Mouse (Mus musculus): ENCODE data around the gene She.
A peak's percentile ranks its signal among the peaks of the same experiment; 100 is the strongest.
"Not testable (repeated sequence)": the region's sequence is repeated elsewhere in the genome, so short reads cannot be mapped to it uniquely, and the experiment has no call there.

Gene She

GRCm38 (mm10) chr3:89830815-89831591 is at the start of gene She:
Gene She (plus strand): TSS chr3:89831370.
- no peak for DNase-seq (ENCODE audit: extremely low read depth, low read depth)

DNA sequence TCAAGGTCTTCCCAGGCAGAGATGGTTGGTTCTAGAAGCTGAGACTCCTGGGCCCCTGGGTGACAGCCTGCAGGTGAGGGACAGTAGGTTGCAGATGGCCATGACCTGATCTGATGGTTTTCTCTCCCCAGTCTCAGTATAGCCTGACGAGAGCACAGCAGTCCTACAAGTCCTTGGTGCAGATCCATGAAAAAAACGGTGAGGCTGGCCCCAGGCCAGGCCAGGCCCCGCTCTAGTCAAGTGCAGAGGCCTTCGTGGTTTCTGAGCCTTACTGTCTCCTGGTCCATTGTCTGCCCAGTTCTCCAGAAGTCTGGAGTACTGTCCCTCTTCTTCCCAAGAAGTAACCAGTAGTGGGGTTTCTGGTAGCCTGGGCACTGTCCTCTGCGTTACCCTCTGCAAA is 49.5 kb upstream of the She start:
- no peak for DNase-seq (ENCODE audit: extremely low read depth, low read depth)

DNA sequence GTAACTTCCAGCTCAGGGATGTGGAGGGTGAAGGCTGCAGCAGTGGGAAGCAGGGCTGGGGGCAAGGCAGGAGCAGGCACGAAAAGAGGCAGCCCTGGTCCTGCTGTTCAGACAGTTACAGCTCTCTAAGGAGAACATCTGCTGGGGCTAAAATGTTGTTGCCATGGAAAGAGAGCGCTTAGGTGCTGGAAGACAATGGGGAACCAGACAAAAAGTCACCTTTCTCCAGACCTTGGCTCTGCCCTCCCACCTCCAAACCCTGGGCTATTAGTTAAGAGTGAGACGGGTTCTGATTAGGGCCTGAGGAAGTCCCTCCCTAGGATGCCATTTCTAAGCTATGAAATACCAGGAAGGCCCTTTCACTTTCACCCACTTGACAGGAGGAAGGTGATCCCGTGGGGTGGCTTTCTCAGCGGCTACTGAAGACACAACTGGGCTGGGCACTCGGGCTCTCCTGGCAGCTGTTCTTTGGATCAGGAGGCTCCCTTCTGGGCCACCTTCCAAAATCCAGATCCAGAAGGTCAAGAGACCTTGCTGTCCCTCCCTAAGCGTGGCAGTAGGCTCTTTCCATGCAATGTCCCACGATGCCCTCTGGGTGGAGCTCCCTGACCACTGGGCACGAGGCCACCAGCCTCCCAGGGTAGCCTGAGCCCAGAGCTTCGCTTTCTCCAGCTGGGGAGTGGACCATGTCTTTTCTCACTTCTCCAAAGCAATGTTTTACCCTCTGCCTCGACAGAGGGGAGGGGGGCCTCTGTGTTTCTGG is 46.0 kb upstream of the She start:
- no peak for DNase-seq (ENCODE audit: extremely low read depth, low read depth)

DNA sequence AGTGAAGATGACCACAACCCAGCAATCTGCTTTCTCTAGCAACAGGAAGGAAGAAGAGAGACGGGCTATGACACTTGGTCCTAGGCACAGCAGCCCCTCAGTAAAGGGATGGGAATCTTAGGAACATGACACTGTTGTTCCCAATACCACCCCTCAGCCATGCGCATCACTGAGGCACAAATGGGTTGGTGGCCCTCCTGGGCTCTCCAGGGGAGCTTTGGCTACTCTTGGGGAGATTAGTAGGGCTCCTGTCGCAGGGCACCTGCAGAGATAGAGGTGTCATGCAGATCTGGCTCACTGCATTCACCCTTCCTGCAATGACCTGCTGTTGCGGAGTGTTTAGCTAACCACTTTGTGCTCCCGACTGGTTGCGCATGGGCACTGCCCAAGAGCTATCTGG is 44.9 kb upstream of the She start:
- no peak for DNase-seq (ENCODE audit: extremely low read depth, low read depth)

DNA sequence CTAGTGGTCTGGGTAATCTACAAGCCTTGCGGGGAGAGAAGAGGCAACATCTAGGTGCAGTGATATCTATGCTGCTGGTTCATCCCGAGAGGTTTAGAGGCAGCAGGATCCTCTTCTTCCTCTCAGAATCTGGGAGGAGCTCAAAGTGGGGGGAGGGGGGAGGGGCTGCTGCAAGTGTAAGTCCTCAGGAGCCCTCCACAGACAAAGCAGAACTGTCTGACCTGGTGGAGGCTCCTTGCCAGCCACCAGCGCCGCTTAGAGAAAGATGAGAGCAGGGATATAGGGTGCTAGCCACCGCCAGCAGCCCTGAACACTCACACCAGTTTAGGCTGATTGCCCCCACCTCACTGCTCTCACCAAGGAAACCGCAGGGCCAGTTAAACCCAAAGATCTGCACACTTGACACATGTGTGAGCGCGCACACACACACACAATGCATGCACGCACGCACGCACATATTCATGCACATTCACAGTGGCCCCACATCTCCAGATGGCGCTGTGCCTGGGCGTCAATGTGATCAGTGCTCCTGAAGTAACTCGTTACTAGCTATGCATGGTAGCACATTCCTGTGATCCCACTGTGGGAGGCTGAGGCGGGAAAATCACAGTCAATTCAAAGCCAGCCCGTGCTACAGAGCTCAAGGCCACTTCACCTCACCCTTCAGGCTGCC is 42.4 kb upstream of the She start:
- no peak for DNase-seq (ENCODE audit: extremely low read depth, low read depth)

- DNase-seq (ENCODE audit: extremely low read depth, low read depth), result no peak
These were observed 36.6 kb upstream of the She start for GRCm38 (mm10) chr3:89794616-89795015.

DNA sequence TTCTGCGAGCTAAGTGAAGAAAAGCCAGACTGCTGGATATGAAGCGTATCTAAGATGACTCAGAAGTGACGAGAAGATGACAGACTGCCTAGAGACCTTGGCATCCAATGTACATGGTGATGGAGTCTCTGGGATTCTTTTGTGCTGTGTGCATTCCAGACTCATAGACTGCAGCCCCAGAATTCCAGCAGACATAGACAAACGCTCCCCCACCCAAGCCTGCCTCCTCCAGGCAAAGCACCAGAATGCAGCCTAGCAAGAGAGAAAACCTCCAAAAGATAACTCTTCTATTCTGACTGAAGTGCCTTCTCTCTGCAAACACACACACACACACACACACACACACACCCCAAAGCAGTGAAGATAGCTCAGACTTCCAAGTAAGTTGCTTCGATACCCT is 35.4 kb upstream of the She start:
- no peak for DNase-seq (ENCODE audit: extremely low read depth, low read depth)

- DNase-seq (ENCODE audit: extremely low read depth, low read depth), result no peak
These were observed 34.8 kb upstream of the She start for GRCm38 (mm10) chr3:89796358-89796757.

DNA sequence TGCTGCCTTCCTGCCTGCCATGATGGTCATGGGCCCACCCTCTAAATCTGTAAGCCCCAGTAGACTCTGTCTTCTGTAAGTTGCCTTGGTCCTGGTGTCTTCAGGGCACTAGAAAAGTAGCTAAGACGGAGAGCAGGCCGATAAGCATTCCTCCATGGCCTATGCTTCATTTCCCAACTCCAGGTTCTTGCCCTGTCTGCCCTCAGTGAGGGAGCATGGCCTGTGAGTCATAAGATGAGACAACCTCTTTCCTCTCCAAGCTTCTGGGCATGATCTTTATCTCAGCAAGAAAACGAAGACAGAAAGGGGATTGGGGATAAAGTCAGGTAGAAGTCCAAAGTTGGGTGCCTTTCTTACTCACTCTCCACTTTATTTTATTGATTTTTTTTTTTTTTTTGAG is 32.7 kb upstream of the She start:
- no peak for DNase-seq (ENCODE audit: extremely low read depth, low read depth)

DNA sequence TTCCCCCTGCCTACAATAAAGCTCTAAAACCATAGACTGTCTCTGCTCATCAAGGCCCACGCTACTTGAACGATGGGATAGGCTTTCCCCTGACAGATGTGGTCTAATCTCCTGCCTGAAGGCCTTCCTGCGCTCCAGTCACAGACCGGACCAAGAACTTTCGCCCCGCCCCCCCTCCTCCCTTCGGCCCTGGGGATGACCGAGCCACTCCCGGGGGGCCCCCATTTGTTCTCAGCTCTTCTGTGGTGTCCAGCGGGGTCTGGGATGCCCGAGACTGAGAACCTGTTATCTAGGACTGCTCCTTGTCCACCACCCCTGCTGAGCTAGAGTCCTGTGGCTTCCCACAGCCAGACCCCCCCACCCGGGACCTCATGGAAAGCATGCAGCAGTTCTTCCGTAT is 31.7 kb upstream of the She start:
- no peak for DNase-seq (ENCODE audit: extremely low read depth, low read depth)

- not testable (repeated sequence) for DNase-seq (ENCODE audit: extremely low read depth, low read depth)
These were observed 31.1 kb upstream of the She start for GRCm38 (mm10) chr3:89800078-89800477.

GRCm38 (mm10) chr3:89800774-89801506 is 30.2 kb upstream of the She start:
- no peak for DNase-seq (ENCODE audit: extremely low read depth, low read depth)

- no peak for DNase-seq (ENCODE audit: extremely low read depth, low read depth)
These were observed 29.7 kb upstream of the She start for GRCm38 (mm10) chr3:89801507-89801847.

- no peak for DNase-seq (ENCODE audit: extremely low read depth, low read depth)
These were observed 28.3 kb upstream of the She start for GRCm38 (mm10) chr3:89802876-89803275.

DNA sequence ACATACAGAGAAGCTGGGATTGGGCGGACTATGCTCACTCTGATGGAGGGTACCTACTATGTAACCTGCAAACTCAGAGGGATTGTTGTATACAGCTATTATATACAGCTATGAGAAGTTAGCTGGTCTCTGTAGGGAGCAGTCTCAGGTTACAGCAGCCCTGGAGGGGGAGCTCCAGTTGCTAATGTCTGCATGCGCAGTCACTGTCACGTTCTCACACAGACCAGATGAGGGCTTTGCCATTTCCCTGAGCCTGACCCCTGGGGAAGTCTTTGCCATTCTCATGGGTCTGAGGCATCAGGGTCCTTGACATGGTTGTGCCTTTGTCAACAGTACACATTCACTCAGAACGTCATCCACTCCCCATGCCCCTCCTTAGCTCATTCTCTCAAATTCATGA is 26.0 kb upstream of the She start:
- DNase-seq (ENCODE audit: extremely low read depth, low read depth), result no peak

GRCm38 (mm10) chr3:89806751-89807150 is 24.4 kb upstream of the She start:
- DNase-seq (ENCODE audit: extremely low read depth, low read depth), result peak; percentile 38

DNA sequence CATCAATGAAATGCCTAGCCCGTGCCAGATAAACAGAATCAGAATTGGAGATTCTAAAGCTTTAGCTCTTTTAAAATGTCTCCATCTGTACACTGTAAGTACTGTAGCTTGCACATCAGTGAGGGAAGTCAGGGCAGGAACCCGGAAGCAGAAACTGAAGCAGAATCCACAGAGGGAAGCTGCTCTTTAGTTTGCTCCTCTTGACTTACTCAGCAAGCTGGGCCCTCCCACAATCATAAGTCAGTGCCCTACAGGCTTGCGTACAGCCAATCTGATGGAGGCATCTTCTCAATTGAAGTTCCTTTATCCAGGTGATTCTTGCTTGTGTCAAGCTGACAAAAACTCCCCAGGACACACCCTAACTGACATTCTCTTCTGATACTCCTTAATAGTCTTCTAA is 24.0 kb upstream of the She start:
- no peak for DNase-seq (ENCODE audit: extremely low read depth, low read depth)

GRCm38 (mm10) chr3:89807881-89808280 is 23.3 kb upstream of the She start:
- DNase-seq (ENCODE audit: extremely low read depth, low read depth), result no peak

DNA sequence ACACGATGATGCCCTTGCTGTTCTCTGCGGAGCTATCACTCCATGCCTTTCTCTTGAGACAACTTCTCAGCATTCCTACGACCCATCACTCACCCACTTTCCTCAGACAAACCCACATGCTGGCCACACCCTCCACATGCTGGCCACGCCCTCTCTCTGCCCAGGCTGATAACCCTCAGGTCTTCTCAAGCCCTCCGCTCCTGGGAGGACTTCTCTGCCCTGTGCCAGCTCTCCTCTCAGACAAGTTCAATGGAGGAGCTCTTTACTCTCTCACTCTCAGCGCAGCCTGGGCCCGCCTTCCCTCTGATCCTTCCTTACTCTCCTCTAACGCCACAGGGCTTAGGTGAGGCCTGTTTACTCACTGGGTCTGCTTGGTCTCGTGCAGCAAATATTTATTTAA is 22.5 kb upstream of the She start:
- DNase-seq (ENCODE audit: extremely low read depth, low read depth), result no peak

DNA sequence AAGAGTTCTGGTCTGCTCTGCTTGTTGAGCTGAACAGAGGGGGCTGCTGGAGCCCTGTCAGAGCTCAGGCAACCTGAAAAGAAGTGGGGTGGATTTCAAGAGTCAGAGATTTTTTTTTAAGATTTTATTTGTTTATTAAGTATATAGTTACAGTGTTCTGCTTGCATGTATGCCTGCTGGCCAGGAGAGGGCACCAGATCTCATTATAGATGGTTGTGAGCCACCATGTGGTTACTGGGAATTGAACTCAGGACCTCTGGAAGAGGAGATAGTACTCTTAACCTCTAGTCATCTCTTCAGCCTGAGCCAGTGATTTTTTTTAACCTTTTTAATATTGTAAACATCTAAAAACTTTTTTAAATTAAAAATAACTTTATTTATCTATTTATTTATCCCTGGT is 20.3 kb upstream of the She start:
- DNase-seq (ENCODE audit: extremely low read depth, low read depth), result no peak

- DNase-seq (ENCODE audit: extremely low read depth, low read depth), result no peak
These were observed 19.0 kb upstream of the She start for GRCm38 (mm10) chr3:89812166-89812565.

DNA sequence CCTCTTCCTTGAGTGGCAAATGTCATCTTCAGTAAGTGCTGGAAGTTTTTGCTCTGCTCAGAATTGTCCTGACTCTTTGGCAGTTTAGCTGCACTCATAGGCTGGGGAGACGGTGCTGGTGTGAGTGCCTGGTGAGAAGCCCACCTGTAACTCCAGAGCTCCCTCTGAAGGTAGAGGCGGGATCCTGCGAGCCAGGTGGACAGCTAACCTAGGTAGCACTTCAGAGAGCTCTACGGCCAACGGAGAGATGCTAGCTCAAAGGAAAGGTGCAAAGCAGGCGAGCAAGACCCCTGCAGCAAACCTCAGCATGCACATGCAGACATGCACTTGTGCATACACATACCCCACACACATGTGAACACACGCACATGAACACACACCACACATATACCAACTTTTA is 17.1 kb upstream of the She start:
- DNase-seq (ENCODE audit: extremely low read depth, low read depth), result no peak

All from MEL-GATA-1-ER (cell line).